Mouse (Mus musculus) liver, embryonic 12.5 days (tissue): ENCODE measurements at regions not wholly inside any gene's neighbourhood (a gene's known extent, or its start where the extent isn't known, plus 50 kb on each side); places are given as distances from the start of the nearest gene placed in this dataset.

Source experiments
- ATAC-seq: fragments of 200-750 bp; cut with Nextera tagmentation; 2 replicates; pipeline ENCODE4 v1.8.0; 2017; ENCODE audit warnings: moderate number of reproducible peaks, mild to moderate bottlenecking, moderate library complexity
- H3K27ac ChIP-seq: fragments of 300-500 bp; sonication (generic); 2 replicates; pipeline ENCODE4 v1.5.1; 2016; ENCODE audit warnings: mild to moderate bottlenecking
- H3K27me3 ChIP-seq: fragments of 300-500 bp; sonication (generic); replicated peaks from 2 replicates; pipeline ENCODE4 v1.6.1; 2016; ENCODE audit warnings: mild to moderate bottlenecking, moderate library complexity
- H3K36me3 ChIP-seq: fragments of 300-500 bp; sonication (generic); 2 replicates; pipeline ENCODE4 v1.6.1; 2016; ENCODE audit warnings: mild to moderate bottlenecking, moderate library complexity
- H3K4me1 ChIP-seq: fragments of 300-500 bp; sonication (generic); 2 replicates; pipeline ENCODE4 v1.6.1; 2016
- H3K4me2 ChIP-seq: fragments of 300-500 bp; sonication (generic); 2 replicates; pipeline ENCODE4 v1.6.1; 2016; ENCODE audit warnings: mild to moderate bottlenecking, moderate library complexity
- H3K4me3 ChIP-seq: fragments of 300-500 bp; sonication (generic); 2 replicates; pipeline ENCODE4 v1.5.1; 2016; ENCODE audit warnings: mild to moderate bottlenecking, moderate library complexity
- H3K9ac ChIP-seq: fragments of 300-500 bp; sonication (generic); 2 replicates; pipeline ENCODE4 v1.6.1; 2016; ENCODE audit warnings: mild to moderate bottlenecking, moderate library complexity
- H3K9me3 ChIP-seq: fragments of 300-500 bp; sonication (generic); replicated peaks from 2 replicates; pipeline ENCODE4 v1.6.1; 2016; ENCODE audit warnings: mild to moderate bottlenecking, moderate library complexity
- WGBS: fragments of 180-500 bp; shearing (Covaris S2); methylation state at CpG from one replicate; pipeline ENCODE4 v1.1.7; 2016; ENCODE audit not compliant: insufficient replicate concordance; 5-methylcytosine and 5-hydroxymethylcytosine counted together

- no peak overlapping the region for H3K4me2 ChIP-seq
- H3K36me3 ChIP-seq = no peaks in the 10 kb centered on the region
- H3K4me3 ChIP-seq = no peak overlapping the region
- ATAC-seq = no peak
- no peaks in the 10 kb centered on the region for H3K27me3 ChIP-seq
- no peaks in the 10 kb centered on the region for H3K4me1 ChIP-seq
- no peaks in the 10 kb centered on the region for H3K9me3 ChIP-seq
- 60% methylated on average over 6 of the region's 6 CpGs for WGBS
- H3K9ac ChIP-seq = no peak overlapping the region
- H3K27ac ChIP-seq = no peak overlapping the region
These were observed 58.4 kb downstream of the Sox11 start for GRCm38 (mm10) chr12:27283964-27284363.

GRCm38 (mm10) chr12:27261965-27262364 lies 80.4 kb downstream of the Sox11 start:
- Histone ChIP-seq H3K9ac (no peak overlapping the region), H3K27ac (no peak overlapping the region), H3K4me3 (no peak overlapping the region), H3K4me1 (no peaks in the 10 kb centered on the region), H3K4me2 (no peak overlapping the region), H3K27me3 (no peaks in the 10 kb centered on the region), H3K9me3 (no peaks in the 10 kb centered on the region), H3K36me3 (no peaks in the 10 kb centered on the region)
- ATAC-seq = no peak

- ATAC-seq = no peak
- Histone ChIP-seq H3K27me3 (no peaks in the 10 kb centered on the region), H3K9me3 (no peaks in the 10 kb centered on the region), H3K4me1 (no peaks in the 10 kb centered on the region), H3K36me3 (no peaks in the 10 kb centered on the region), H3K27ac (no peak overlapping the region), H3K9ac (no peak overlapping the region), H3K4me3 (no peak overlapping the region), H3K4me2 (no peak overlapping the region)
- 63% methylated on average over 3 of the region's 3 CpGs for WGBS
These were observed 88.2 kb downstream of the Sox11 start for GRCm38 (mm10) chr12:27254125-27254524.

GRCm38 (mm10) chr12:27251521-27251920 lies 90.9 kb downstream of the Sox11 start:
- no peaks in the 10 kb centered on the region for H3K9me3 ChIP-seq
- no peak overlapping the region for H3K9ac ChIP-seq
- H3K27ac ChIP-seq = no peak overlapping the region
- WGBS = 67% methylated on average over 5 of the region's 5 CpGs
- H3K36me3 ChIP-seq = no peaks in the 10 kb centered on the region
- no peaks in the 10 kb centered on the region for H3K27me3 ChIP-seq
- ATAC-seq = no peak
- no peak overlapping the region for H3K4me3 ChIP-seq
- no peaks in the 10 kb centered on the region for H3K4me1 ChIP-seq
- no peak overlapping the region for H3K4me2 ChIP-seq

- Histone ChIP-seq H3K9me3 (no peaks in the 10 kb centered on the region), H3K4me1 (no peaks in the 10 kb centered on the region), H3K4me3 (no peak overlapping the region), H3K27me3 (no peaks in the 10 kb centered on the region), H3K4me2 (no peak overlapping the region), H3K36me3 (no peaks in the 10 kb centered on the region), H3K9ac (no peak overlapping the region), H3K27ac (no peak overlapping the region)
- WGBS = 69% methylated on average over 3 of the region's 3 CpGs
- no peak for ATAC-seq
These were observed 93.9 kb downstream of the Sox11 start for GRCm38 (mm10) chr12:27248545-27248855.

GRCm38 (mm10) chr12:27247756-27248544 lies 94.4 kb downstream of the Sox11 start:
- Histone ChIP-seq H3K4me2 (no peak overlapping the region), H3K9ac (no peak overlapping the region), H3K27me3 (no peaks in the 10 kb centered on the region), H3K4me3 (no peak overlapping the region), H3K4me1 (no peaks in the 10 kb centered on the region), H3K36me3 (no peaks in the 10 kb centered on the region), H3K9me3 (no peaks in the 10 kb centered on the region), H3K27ac (no peak overlapping the region)
- ATAC-seq = no peak
- WGBS = 68% methylated on average over 10 of the region's 10 CpGs

GRCm38 (mm10) chr12:27235748-27236147 lies 106.6 kb downstream of the Sox11 start:
- Histone ChIP-seq H3K36me3 (no peaks in the 10 kb centered on the region), H3K4me2 (no peak overlapping the region), H3K9me3 (no peaks in the 10 kb centered on the region), H3K9ac (no peak overlapping the region), H3K4me3 (no peak overlapping the region), H3K4me1 (no peaks in the 10 kb centered on the region), H3K27ac (no peak overlapping the region), H3K27me3 (no peaks in the 10 kb centered on the region)
- ATAC-seq = no peak
- WGBS = 31% methylated on average over 1 of the region's 1 CpGs

- Histone ChIP-seq H3K27ac (no peak overlapping the region), H3K9me3 (no peaks in the 10 kb centered on the region), H3K4me2 (no peak overlapping the region), H3K9ac (no peak overlapping the region), H3K4me3 (no peak overlapping the region), H3K36me3 (no peaks in the 10 kb centered on the region), H3K27me3 (no peaks in the 10 kb centered on the region), H3K4me1 (no peaks in the 10 kb centered on the region)
- no peak for ATAC-seq
- WGBS = 64% methylated on average over 3 of the region's 3 CpGs
These were observed 120.8 kb downstream of the Sox11 start for GRCm38 (mm10) chr12:27221541-27221940.

GRCm38 (mm10) chr12:27201191-27201590 lies 141.2 kb downstream of the Sox11 start:
- no peaks in the 10 kb centered on the region for H3K9me3 ChIP-seq
- no peak overlapping the region for H3K4me3 ChIP-seq
- no peak overlapping the region for H3K27ac ChIP-seq
- H3K27me3 ChIP-seq = no peaks in the 10 kb centered on the region
- WGBS = 41% methylated on average over 7 of the region's 7 CpGs
- no peaks in the 10 kb centered on the region for H3K4me1 ChIP-seq
- H3K4me2 ChIP-seq = no peak overlapping the region
- ATAC-seq = no peak
- no peaks in the 10 kb centered on the region for H3K36me3 ChIP-seq
- H3K9ac ChIP-seq = no peak overlapping the region

GRCm38 (mm10) chr12:27194001-27194400 lies 148.4 kb downstream of the Sox11 start:
- no peaks in the 10 kb centered on the region for H3K9me3 ChIP-seq
- no peaks in the 10 kb centered on the region for H3K36me3 ChIP-seq
- H3K4me3 ChIP-seq = no peak overlapping the region
- no peaks in the 10 kb centered on the region for H3K27me3 ChIP-seq
- H3K9ac ChIP-seq = no peak overlapping the region
- no peaks in the 10 kb centered on the region for H3K4me1 ChIP-seq
- H3K4me2 ChIP-seq = no peak overlapping the region
- no peak for ATAC-seq
- H3K27ac ChIP-seq = no peak overlapping the region

GRCm38 (mm10) chr12:27191916-27192315 lies 150.5 kb downstream of the Sox11 start:
- Histone ChIP-seq H3K4me3 (no peak overlapping the region), H3K27ac (no peak overlapping the region), H3K4me1 (no peaks in the 10 kb centered on the region), H3K9ac (no peak overlapping the region), H3K4me2 (no peak overlapping the region), H3K9me3 (no peaks in the 10 kb centered on the region), H3K27me3 (no peaks in the 10 kb centered on the region), H3K36me3 (no peaks in the 10 kb centered on the region)
- WGBS = 74% methylated on average over 6 of the region's 6 CpGs
- ATAC-seq = no peak

- no peaks in the 10 kb centered on the region for H3K36me3 ChIP-seq
- no peak overlapping the region for H3K27ac ChIP-seq
- H3K4me2 ChIP-seq = no peak overlapping the region
- no peaks in the 10 kb centered on the region for H3K27me3 ChIP-seq
- H3K4me3 ChIP-seq = no peak overlapping the region
- H3K9me3 ChIP-seq = no peaks in the 10 kb centered on the region
- no peak for ATAC-seq
- 65% methylated on average over 3 of the region's 3 CpGs for WGBS
- H3K4me1 ChIP-seq = no peaks in the 10 kb centered on the region
- H3K9ac ChIP-seq = no peak overlapping the region
These were observed 154.9 kb downstream of the Sox11 start for GRCm38 (mm10) chr12:27187480-27187879.
